Mouse (Mus musculus): ENCODE results near the gene Nupr1l. TPM values are rescaled to one million over a fixed set of nuclear protein-coding genes. Genes with fewer than 3 reads are reported as not detected.
"Not testable (repeated sequence)": the region's sequence is repeated elsewhere in the genome, so short reads cannot be mapped to it uniquely, and the experiment has no call there.

The Nupr1l gene
- total RNA-seq, 4 experiments from 2014 or later = 1.8 to 8.3 (median 2.2) TPM

- not testable (repeated sequence) for DNase-seq (ENCODE audit: low spot score in 2 of 2)
Measured at GRCm38 (mm10) chr5:129915491-129915890, 7.2 kb downstream of the Nupr1l start.

GRCm38 (mm10) chr5:129918065-129918651, 9.8 kb downstream of the Nupr1l start:
- no peak for DNase-seq (ENCODE audit: low spot score in 2 of 2)

- DNase-seq (ENCODE audit: low spot score in 2 of 2) = no peak
Measured at GRCm38 (mm10) chr5:129918752-129919151, 10.4 kb downstream of the Nupr1l start.

GRCm38 (mm10) chr5:129919320-129919719, 11.0 kb downstream of the Nupr1l start:
- DNase-seq (ENCODE audit: low spot score in 2 of 2) = no peak

DNA sequence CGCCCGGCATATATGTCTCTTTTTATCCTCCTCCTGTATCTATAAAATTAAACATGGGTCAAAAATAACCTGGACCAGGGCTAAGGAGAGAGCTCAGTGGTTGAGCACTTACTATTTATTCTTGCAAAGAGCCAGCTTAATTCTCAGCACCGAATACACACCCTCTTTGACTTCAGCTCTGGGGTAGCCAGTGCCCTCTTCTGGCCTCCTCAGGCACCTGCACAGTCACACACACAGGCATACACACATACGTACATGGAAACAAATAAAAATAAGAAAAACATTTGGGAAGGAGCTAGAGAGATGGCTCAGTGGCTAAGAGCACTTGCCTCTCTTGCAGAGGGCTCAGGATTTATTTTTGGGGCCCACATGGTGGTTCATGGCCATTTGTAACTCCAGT, 13.6 kb downstream of the Nupr1l start:
- no peak for DNase-seq (ENCODE audit: low spot score in 2 of 2)

DNA sequence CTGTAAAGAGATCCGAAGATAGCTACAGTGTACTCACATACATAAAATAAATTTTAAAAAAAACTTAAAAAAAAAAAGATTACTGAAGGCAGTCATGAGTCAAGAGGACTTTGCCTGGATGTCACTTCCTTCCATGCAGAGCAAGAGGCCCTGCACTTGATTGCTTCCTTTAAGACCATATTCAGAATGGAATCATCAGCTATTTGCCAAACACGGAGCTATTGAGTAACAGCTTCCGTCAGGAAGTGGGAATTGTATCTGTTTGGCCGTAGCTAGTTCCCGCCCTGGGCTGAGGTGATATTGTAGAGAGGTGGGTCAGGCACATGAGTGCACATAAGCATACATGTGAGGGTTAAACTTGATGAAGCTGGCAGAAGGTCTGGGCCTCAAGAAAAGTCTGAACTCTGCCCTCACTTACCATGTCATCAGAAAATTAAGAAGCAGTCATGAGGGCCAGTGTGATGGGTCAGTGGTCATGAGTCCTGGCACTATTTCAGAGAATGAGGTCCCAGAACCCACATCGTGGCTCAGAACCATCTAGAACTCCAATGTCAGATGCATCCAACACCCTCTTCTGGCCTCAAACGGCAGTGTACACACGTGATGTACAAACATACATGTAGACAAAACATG, 16.6 kb downstream of the Nupr1l start:
- DNase-seq (ENCODE audit: low spot score in 2 of 2) = no peak

GRCm38 (mm10) chr5:129925933-129926332, 17.6 kb downstream of the Nupr1l start:
- DNase-seq (ENCODE audit: low spot score in 2 of 2) = no peak

GRCm38 (mm10) chr5:129929924-129930855, 21.9 kb downstream of the Nupr1l start:
- DNase-seq (ENCODE audit: low spot score in 2 of 2) = no peak

DNA sequence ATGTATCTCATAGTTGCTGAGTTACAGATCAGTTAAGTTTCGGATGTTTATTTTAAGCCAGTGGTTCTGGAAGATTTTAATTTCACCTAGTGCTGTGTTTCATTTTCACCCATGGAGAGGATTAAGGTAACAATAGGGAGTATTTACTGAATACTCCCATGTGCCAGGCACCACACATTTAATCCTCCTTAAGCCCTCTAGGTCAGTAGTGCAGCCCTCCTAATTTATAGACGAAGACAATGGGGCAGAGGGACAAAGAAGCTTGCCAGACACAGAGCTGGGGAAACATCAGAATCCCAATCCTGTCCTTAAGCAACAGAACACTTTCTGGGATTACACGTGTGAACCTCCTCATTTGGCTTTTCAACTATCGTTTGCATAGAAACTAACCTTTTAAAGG, 28.6 kb downstream of the Nupr1l start:
- DNase-seq (ENCODE audit: low spot score in 2 of 2) = no peak

- DNase-seq (ENCODE audit: low spot score in 2 of 2) = no peak
Measured at GRCm38 (mm10) chr5:129940281-129940680, 31.9 kb downstream of the Nupr1l start.

DNA sequence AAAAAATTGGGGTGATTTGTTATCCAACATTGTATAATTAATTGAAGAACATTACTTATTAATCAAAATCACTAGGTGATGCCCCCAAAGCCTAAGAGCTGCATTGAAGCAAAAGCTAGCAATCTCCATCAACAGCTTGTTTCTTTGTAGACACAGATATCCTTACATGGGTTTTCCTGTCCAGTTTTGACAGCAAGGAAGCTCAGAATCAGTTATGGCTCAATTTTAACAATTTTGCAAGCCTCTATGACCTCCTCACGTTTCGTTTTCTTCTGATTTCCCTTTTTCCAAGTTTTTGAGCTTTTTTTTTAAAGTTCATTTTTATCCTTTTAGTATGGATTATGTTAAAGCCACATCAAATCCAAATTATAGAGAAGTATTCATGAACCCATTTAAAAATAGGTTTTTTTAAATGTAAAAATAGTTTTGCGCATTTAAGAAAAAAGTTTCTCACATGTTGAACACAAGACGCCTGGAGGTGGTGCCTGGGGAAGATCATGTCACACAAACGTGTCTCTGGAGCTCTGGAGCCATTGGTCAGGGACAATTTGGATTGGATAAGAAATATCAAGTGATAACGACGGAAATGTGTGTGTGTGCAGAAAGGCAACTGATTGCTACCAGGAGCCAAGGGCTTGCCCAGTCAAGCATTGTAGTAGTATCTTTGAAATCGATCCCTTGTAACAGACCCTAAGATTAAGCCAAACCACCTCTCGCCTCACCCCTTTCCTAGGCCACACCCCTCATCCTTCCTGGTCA, 32.6 kb downstream of the Nupr1l start:
- no peak for DNase-seq (ENCODE audit: low spot score in 2 of 2)

- DNase-seq (ENCODE audit: low spot score in 2 of 2) = peak; percentile 97 to 98
Measured at GRCm38 (mm10) chr5:129941495-129942045, 33.2 kb downstream of the Nupr1l start, which contains the start of gene Vkorc1l1. Gene Vkorc1l1, plus strand, starts transcription at chr5:129941970.

DNA sequence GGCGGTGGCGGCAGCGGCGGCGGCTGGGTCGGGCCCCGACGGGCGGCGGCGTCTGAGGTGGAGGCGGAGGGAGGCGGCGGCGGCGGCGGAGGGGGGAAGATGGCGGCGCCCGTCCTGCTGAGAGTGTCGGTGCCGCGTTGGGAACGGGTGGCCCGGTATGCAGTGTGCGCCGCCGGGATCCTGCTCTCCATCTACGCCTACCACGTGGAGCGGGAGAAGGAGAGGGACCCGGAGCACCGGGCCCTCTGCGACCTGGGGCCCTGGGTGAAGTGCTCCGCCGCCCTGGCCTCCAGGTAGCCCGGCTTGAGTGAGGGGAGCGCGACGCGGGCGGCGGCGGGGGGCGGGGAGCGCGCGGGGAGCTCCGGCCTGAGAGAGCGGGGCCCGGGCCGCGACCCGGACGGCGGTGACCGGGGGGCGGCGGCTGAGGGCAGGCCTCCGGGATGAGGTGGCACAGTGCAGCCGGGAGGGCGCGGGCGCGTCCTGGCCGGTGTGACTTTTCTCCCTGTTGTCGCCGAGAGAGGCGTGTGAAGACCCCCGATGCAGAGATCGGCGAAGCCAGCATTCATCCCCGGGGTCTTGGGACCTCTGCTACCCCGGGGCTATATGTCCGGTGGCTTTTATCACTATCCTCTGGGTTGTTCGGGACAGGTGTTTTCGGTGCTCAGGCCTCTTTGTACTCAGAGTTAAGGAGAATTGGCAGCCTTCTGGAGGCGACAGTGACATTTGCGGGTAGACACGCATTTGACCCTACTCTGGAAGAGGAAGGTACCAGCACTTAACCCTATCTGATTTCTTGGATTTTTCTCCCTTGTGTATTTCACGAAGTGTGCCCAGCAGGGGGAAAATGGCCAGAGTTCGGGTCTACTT, 34.0 kb downstream of the Nupr1l start:
- peak; percentile 12 to 24 for DNase-seq (ENCODE audit: low spot score in 2 of 2)

DNA sequence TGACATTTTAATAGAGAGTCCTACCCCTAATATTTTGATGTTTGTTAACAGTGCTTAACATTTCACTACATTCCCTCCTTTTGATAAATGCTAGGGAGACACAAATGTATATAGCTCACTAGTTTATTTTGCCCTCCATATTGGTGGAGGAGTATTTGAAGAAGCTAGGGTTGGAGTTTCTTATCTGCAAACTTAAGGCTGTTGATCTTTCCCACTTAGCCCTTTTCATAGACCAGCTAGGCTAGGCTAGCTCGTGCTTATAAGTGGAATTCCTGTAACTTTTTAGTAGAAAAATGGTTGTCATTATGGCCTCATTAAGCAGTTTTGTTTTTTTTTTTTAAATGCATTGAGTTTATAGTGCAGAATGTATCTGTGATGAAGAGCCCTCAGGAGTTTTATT, 35.1 kb downstream of the Nupr1l start:
- no peak for DNase-seq (ENCODE audit: low spot score in 2 of 2)

- no peak for DNase-seq (ENCODE audit: low spot score in 2 of 2)
Measured at GRCm38 (mm10) chr5:129947528-129948033, 39.2 kb downstream of the Nupr1l start.

DNA sequence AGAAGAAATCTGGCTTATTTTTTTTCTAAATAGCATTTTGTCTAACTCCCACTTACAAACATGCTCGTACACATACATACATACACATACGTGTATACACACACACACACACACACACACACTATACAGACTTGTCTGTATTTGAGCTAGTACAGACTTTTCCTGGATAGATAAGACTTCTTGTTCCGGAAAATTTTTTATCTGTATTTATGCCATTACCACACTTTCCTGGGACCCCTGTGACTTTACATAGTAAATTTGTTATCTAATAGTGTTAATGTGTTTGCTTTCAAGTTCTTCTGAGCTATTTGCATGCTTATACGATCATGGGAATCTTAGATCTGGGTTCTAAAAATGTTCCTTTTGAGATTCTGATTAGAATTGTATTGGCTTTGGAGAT, 43.8 kb downstream of the Nupr1l start:
- no peak for DNase-seq (ENCODE audit: low spot score in 2 of 2)

DNA sequence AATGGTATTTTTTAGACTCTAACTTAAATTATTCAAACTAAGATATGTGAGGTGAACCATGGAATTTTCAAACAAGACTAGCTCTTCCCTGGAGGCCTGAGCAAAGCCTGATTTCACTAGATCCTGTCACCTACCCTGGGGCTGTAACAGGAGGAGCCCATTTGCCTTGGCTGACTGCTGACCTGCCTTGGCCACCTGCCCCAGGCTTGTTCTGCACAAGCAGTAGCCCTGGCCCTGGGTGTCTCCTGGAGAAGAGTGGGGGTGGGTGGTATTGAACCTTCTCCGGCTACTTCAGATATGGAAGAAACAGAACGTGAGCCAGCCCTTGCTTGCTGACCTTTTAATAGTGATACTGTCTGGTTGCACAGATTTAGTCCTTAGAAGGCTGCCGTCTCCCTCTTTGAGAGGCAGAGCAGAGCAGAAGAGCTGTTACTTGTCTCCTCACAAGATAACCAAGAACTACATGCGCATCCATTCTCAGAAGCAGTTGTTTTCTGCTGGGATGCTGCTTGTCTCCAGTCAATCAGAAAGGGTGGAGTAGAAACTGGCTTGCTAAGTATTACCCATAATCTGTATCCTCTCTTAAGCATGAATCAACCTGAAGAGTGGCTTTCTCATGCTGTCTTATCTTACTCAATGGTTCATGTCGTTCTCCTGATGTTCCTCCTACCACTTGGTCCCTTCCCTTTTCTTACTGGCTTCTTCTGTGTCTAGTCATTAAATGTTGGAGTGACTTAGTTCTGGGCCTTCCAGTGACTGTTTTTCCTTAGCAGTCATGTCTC, 46.3 kb downstream of the Nupr1l start:
- no peak for DNase-seq (ENCODE audit: low spot score in 2 of 2)

- DNase-seq (ENCODE audit: low spot score in 2 of 2) = no peak
Measured at GRCm38 (mm10) chr5:129955792-129956191, 47.5 kb downstream of the Nupr1l start.

DNA sequence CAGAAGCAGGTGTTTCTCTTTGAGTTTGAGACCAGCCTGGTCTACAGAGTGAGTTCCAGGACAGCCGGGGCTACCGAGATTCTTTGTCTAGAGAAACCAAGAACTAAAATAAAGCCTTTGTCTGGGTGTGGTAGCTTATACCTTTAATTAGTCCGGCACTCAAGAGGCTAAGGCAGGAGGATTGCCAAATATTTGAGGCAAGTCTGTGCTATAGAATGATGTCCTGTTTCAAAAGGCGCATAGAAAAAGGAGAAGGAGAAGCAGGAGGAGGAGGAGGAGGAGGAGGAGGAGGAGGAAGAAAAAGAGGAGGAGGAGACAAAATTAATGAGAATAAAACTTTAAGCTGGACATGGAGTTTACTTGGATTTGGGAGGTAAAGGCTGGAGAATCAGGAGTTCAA, 54.9 kb downstream of the Nupr1l start:
- no peak for DNase-seq (ENCODE audit: low spot score in 2 of 2)

Data from layer of hippocampus, adult 8-10 months (tissue).